Mouse (Mus musculus): ENCODE data around the gene Dnm3. TPM values are rescaled to one million over a fixed set of nuclear protein-coding genes. Genes with fewer than 3 reads are reported as not detected.
A peak's percentile ranks its signal among the peaks of the same experiment; 100 is the strongest.

Dnm3 gene
- total RNA-seq, 2 experiments from 2014 or later, result 71.5 to 82.3 TPM

GRCm38 (mm10) chr1:162038431-162038830 is 439.4 kb downstream of the Dnm3 start:
- no peak for DNase-seq (ENCODE audit: low spot score in 2 of 2)

DNA sequence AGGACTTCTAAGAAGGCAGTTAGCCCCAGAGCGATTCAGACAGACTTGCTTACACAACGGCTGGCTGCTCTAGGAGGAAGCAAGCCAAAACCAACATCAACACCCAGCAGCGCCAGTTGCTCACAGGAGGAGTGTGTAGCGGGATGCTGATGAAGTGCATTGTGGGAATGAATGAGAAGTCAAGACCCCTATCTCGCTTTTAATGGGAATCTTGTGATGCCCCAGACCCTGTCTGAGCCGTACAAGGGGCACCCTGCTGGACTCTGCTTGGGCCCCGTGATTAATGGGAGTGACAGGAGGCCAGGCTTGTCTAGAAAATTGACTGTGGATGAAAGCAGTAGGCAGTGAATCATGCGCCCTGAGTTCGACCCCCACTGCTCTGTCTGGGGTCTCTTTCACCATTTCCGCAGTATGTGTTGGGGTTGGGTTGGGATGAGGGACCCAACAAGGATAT is 439.8 kb downstream of the Dnm3 start:
- DNase-seq (ENCODE audit: low spot score in 2 of 2), result peak; percentile 24 to 57

- DNase-seq (ENCODE audit: low spot score in 2 of 2), result no peak
Observed at GRCm38 (mm10) chr1:162037185-162037765, 440.6 kb downstream of the Dnm3 start.

DNA sequence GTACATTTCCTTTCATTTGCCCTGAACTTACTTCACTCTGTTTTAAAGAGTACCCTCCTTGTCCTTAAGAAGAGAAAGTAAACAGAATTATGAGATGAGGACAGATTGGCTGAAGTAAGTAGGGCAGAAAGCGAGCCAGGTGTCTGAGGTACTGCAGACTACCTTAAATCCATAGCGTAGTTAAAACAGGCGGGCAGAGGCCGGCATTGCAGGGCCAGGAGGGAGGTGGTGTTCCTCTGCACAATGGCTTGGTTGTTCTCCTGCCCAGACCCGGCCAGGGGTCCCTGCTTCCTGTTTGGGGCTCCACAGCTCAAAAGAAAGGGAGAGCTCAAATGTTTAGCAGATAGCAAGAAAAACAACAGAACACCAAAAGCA is 441.4 kb downstream of the Dnm3 start:
- no peak for DNase-seq (ENCODE audit: low spot score in 2 of 2)

DNA sequence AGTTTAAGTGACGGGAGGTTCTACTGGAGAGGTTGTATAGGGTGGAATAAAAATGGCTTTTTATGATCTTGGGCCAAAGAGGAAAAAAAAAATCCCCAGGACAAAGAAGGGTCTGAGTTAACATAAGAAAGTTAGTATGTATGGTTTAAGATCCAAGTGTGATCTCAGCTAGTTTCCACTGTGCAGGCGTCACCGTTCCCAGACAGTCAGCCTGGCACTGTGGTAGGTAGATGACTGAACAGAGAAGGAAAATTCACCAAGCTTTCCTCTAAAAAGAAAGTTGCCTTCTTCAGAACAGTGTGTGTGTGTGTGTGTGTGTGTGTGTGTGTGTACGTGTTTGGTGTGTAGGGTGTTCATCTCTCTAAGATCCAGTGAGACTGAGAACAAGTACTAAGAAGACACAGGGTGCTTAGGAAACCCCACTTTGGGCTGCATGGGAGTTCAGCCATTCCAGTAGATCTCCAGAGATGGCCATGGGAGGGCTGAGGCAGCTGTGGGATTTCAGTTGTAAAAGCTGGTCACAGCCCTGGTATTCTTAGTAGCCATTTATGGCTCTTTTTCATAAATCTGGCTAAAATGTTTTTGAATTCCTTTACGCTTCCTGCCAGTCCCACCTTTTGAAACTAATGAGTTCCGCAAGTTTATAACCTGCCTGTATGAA is 441.9 kb downstream of the Dnm3 start:
- DNase-seq (ENCODE audit: low spot score in 2 of 2), result no peak

- DNase-seq (ENCODE audit: low spot score in 2 of 2), result no peak
Observed at GRCm38 (mm10) chr1:162023681-162024270, 454.1 kb downstream of the Dnm3 start.

GRCm38 (mm10) chr1:162020766-162021165 is 457.1 kb downstream of the Dnm3 start:
- no peak for DNase-seq (ENCODE audit: low spot score in 2 of 2)

DNA sequence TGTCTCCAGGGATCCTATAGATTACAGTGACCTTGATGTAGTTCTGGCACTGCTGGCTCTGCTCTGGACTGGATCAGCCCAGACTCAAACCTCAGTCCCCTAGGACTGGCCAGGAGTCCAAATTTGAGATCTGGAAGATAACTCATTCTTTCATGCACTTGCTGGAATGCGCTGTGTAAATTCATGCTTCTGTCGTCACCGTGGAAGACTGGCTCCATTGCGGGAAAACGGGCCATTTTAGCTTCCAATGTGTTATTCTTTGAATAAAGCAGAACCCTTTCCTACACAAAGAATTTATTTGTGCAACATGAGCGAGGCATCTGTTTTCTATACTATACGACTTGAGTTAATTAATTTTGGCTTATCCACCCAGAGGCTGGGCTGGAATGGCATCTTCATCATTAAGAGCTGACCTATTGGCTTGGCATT is 457.5 kb downstream of the Dnm3 start:
- no peak for DNase-seq (ENCODE audit: low spot score in 2 of 2)

- no peak for DNase-seq (ENCODE audit: low spot score in 2 of 2)
Observed at GRCm38 (mm10) chr1:162018601-162018977, 459.2 kb downstream of the Dnm3 start.

DNA sequence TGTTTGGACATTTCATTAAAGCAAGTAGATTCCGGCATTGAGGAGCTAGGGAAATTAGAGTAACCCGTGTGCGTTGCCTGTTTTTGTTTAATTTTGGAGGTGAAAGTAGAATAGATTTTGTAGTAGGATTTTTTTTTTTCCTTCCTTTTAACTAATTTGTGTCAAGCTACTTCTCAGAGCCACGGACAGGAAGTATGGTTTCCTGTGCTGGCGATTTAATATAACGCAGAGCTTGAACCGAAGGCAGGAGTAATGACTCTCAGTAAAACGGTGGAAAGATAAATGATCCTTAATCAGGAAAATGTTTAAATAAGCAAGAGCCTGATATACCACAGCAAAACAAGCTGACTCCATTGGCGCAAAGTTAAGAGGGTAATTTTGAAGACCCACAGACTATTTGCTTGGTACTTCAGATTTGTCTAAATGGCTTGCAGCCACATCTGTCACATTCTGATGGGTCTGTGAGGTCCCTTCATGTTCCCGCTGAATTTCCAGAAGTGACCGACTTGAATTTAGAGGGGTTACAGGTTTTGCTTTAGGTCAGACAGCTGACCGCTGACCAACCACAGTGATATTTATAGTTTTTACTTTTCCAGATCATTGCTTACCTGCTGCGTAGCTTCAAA is 459.7 kb downstream of the Dnm3 start:
- no peak for DNase-seq (ENCODE audit: low spot score in 2 of 2)

DNA sequence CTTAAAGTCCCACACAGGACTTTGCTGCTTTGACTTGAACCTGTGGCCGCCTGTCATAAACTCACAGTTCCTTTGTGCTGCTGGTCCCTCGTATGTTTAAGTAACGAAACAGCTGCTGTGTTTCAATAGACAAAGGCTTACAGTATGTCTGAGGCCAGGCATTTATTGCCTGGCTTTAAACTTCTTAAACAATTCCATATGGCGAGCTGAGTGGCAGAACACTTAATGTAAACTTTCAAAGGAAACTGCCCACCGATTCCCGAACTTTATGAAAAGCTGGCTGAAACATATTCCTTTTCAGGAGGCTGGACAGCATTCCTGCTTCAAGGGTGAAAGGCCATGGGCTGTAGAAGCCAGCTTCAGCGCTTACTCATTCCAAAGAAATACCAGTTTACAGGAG is 460.9 kb downstream of the Dnm3 start:
- DNase-seq (ENCODE audit: low spot score in 2 of 2), result no peak

DNA sequence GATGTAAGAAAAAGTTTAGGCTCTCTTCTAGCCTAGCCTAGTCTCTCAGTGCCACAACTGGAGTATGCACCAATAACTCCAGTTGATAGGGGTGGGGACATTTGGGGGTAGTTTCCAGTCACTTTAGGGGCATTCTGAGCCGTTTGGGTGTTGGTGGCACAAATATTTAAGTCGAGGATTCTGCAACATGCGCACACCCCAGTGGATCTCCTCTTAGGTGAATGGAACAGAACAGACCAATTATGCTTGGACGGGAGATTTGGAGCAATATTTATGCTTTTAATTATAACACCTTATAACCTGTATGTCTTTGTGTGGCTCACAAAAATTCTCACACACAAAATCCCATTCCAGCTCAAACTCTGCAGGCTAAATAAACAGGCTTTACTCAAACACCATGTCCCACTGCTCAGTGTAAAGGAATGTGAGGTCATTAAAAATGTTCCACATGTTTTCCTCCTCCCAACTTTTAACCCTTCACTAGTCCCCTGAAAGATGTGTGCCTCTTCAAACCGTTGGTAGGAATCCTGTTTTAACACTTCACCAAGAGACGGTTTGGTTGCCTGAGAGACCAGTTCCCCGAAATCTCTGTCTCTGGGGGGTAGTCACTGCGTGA is 462.5 kb downstream of the Dnm3 start:
- DNase-seq (ENCODE audit: low spot score in 2 of 2), result no peak

DNA sequence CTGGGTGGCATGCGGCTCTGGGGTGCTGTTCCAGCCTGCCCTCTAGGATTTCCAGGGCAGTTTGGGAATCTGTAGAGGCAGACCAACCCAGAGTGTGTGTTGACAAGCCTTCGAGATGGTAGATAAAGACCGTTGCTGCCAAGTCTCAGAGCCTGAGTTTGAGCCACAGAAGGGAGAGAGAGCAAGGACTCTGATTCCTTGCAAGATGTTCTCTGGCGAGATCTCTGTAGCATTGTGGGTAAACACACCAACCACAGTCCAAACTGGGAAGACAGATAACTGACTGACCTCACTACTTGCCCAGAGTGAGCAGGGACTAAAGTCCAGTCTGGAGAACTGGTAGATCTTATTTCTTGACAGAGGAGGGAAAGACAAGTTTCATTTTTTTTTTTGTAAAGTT is 464.3 kb downstream of the Dnm3 start:
- DNase-seq (ENCODE audit: low spot score in 2 of 2), result no peak

DNA sequence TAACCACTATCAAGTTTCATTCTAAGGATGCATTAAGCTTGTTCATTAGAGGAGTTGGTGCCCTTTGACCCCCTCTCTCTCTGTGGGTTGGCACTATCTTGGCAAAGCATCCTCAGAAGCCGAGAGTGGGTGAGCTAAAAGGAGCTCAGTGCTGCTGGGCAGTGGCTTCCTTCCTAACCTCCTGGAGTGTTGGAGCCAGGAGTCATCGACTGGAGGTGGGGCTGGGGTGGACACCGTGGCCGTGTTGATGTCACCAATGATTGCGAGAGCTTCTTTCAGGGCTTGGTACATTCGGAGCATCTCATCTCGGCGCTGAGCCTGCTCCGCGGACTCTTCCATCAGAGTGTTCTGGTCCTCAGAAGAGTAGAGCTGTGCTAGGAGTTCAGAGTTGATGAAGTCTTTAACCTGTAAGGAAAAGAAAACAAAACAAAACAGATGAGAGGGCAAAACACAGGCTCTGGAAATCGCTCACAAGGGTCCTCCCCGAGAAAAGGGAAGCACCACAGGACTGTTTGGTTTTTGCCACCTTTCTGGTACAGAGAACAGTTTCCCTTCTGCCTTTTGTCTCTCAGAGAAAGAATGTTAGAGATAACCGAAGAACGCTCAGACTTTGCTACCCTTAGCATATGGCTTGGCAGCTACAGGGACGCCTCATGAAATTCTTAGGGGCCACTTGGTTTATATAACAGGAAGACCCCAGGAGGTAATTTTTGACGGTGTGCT is 466.1 kb downstream of the Dnm3 start:
- DNase-seq (ENCODE audit: low spot score in 2 of 2), result no peak

DNA sequence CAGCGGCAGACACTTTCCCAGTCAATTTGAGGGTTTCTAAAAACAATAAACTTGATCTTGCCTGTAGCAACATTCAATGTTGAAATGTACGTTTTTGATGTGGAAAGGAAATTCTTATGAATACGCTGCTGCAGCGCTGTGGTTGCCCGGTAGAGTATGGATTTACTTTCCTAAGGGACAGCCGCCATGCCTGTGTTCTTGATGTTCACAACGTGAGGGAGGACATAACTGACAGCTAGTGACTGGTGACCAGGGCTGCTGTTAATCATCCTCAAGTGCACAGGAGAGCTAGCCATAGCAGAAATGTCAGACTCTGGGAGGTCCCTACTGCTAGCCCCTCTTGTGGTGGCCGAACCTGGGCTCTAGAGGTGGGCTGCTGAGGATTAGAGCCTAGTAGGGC is 468.7 kb downstream of the Dnm3 start:
- no peak for DNase-seq (ENCODE audit: low spot score in 2 of 2)

- DNase-seq (ENCODE audit: low spot score in 2 of 2), result no peak
Observed at GRCm38 (mm10) chr1:162008631-162009067, 469.2 kb downstream of the Dnm3 start.

- DNase-seq (ENCODE audit: low spot score in 2 of 2), result no peak
Observed at GRCm38 (mm10) chr1:162008208-162008607, 469.6 kb downstream of the Dnm3 start.

GRCm38 (mm10) chr1:162006109-162006508 is 471.7 kb downstream of the Dnm3 start:
- DNase-seq (ENCODE audit: low spot score in 2 of 2), result no peak

DNA sequence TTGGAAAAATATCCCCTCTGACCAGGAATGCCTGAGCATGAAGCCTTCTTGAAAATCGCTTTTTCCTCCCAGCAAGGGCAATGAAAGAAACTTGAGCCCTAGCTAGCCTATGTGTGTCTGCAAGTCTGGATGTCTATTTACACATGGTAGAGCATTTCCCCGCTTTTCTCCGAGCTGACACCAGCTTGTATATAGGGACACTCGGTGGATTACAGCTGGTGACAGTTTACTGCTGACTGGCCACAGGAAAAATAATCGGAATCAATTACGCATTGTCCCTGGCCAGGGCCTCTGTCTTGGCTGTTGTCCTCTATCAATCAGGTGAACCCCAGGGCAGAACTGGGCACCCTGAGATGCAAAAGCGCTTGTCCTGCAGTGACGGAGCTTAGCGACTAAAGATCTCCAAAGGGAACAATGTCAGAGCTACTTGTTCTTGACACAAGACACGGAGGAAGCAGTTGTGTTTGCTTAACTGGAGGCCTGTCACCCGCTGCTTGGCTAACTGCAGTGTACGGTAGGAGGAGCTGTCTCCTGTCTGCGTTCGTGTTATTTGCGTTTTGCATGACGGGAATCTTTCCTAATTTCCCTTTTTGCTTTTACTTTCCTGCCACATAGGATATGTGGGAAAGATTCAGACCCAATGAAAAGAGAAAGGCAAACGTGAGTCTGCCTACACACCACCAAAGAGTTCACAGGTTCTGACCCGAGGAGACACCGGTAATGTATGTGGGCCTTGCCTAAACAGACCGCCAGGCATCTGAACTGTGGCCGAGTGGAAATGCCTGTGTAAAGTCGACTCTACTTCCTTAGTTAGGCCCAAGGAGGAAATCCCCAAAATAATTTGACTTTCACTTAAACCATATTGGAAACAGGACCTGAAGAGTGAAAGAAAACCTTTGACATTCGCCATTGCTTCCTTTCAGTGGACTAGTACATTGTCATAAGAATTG is 472.7 kb downstream of the Dnm3 start:
- DNase-seq (ENCODE audit: low spot score in 2 of 2), result no peak

DNA sequence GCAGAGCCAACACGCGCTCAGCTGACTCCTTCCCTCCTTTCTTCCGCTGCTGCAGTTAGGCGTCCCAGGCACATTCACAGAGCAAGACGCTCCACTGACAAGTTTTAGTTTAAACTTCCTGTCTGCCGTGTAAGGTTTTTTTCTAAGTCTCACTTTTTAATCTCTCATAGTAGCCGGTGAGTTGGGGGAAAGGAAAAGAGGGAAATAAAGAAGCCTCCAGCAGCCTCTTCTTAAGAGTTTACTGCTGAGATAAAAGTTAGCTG is 473.4 kb downstream of the Dnm3 start:
- DNase-seq (ENCODE audit: low spot score in 2 of 2), result no peak

Measured in layer of hippocampus, postnatal 14 days (tissue).